Mouse (Mus musculus) testis, adult 2 months (tissue): Measurements from ENCODE around the gene Rsph3a. TPM values are rescaled to one million over a fixed set of nuclear protein-coding genes. Genes with fewer than 3 reads are reported as not detected.
A peak's percentile ranks its signal among the peaks of the same experiment; 100 is the strongest.
"Not testable (repeated sequence)": the region's sequence is repeated elsewhere in the genome, so short reads cannot be mapped to it uniquely, and the experiment has no call there.

Experiments
- H3K27ac ChIP-seq: fragments of 200-500 bp; 2 replicates; pipeline ENCODE4 v1.5.1; 2012; ENCODE audit warnings: low read depth, low read length; ENCODE audit not compliant: control insufficient read depth, insufficient read depth
- H3K27me3 ChIP-seq: fragments of 200-500 bp; 2 replicates; pipeline ENCODE4 v1.6.1; 2012; ENCODE audit warnings: mild to moderate bottlenecking, low read length, moderate library complexity; ENCODE audit not compliant: control insufficient read depth, insufficient read depth
- H3K36me3 ChIP-seq: fragments of 200-500 bp; 2 replicates; pipeline ENCODE4 v1.6.1; 2012; ENCODE audit warnings: mild to moderate bottlenecking, low read length; ENCODE audit not compliant: control insufficient read depth, insufficient read depth
- H3K4me1 ChIP-seq: fragments of 200-500 bp; 2 replicates; pipeline ENCODE4 v1.6.1; 2012; ENCODE audit warnings: low read length; ENCODE audit not compliant: control insufficient read depth, insufficient read depth
- H3K4me3 ChIP-seq: fragments of 200-500 bp; 2 replicates; pipeline ENCODE4 v1.5.1; 2012; ENCODE audit warnings: low read depth, mild to moderate bottlenecking, low read length, moderate library complexity, mixed read lengths; ENCODE audit not compliant: control insufficient read depth
- CTCF ChIP-seq: fragments of 200-500 bp; IDR thresholded peaks from 2 replicates; pipeline ENCODE4 v1.5.1; 2012; ENCODE audit warnings: low read depth, mild to moderate bottlenecking, inconsistent platforms, low read length, moderate library complexity; ENCODE audit not compliant: control insufficient read depth, insufficient read depth, insufficient replicate concordance
- POLR2A ChIP-seq: fragments of 200-500 bp; IDR thresholded peaks from 2 replicates; pipeline ENCODE4 v1.6.1; 2012; ENCODE audit warnings: low read depth, mild to moderate bottlenecking, inconsistent platforms, low read length, moderate library complexity; ENCODE audit not compliant: control insufficient read depth
- polyA plus RNA-seq: library from polyadenylated mRNA; depleted of rRNA; stranded (reverse); fragments of >200 nt; gene quantifications from 2 replicates; pipeline ENCODE4 v1.2.3, GENCODE M21; 2012; rRNA removed

The Rsph3a gene
- 702 and 927 TPM in 2 replicates for polyA plus RNA-seq

GRCm38 (mm10) chr17:7945117-7946052 lies at the start of gene Rsph3a:
Gene Rsph3a, plus strand, starts transcription at chr17:7945614.
- not testable (repeated sequence) for H3K27me3 ChIP-seq, H3K4me1 ChIP-seq, H3K36me3 ChIP-seq
- peak; percentile 64 for TF ChIP-seq POLR2A
- Histone ChIP-seq H3K27ac (peak within 1 kb of the TSS; percentile 90), H3K4me3 (peak within 1 kb of the TSS; percentile 85)

GRCm38 (mm10) chr17:7896047-7896635 lies 49.3 kb upstream of the Rsph3a start:
- Histone ChIP-seq H3K36me3 (no peaks in the 10 kb centered on the region), H3K4me1 (peaks cover 3% of the 10 kb centered on the region; the same call in 1 of the 2 replicates), H3K27me3 (no peaks in the 10 kb centered on the region), H3K27ac (no peak overlapping the region), H3K4me3 (no peak overlapping the region)
- TF ChIP-seq CTCF: no peak
- no peak for TF ChIP-seq POLR2A

- Histone ChIP-seq H3K27me3 (no peaks in the 10 kb centered on the region), H3K36me3 (no peaks in the 10 kb centered on the region), H3K27ac (no peak overlapping the region), H3K4me3 (no peak overlapping the region), H3K4me1 (peaks cover 3% of the 10 kb centered on the region; the same call in 1 of the 2 replicates)
- TF ChIP-seq POLR2A (no peak), CTCF (no peak)
Observed at GRCm38 (mm10) chr17:7897120-7897519, 48.3 kb upstream of the Rsph3a start.

- H3K4me3 ChIP-seq: no peak overlapping the region
- H3K4me1 ChIP-seq: peaks cover 3% of the 10 kb centered on the region; the same call in 1 of the 2 replicates
- TF ChIP-seq CTCF (no peak), POLR2A (no peak)
- H3K27ac ChIP-seq: no peak overlapping the region
- H3K27me3 ChIP-seq: no peaks in the 10 kb centered on the region
- H3K36me3 ChIP-seq: no peaks in the 10 kb centered on the region
Observed at GRCm38 (mm10) chr17:7897756-7898155, 47.7 kb upstream of the Rsph3a start.

GRCm38 (mm10) chr17:7899233-7899632 lies 46.2 kb upstream of the Rsph3a start:
- no peak for TF ChIP-seq POLR2A
- no peak for TF ChIP-seq CTCF
- H3K27ac ChIP-seq: no peak overlapping the region
- no peaks in the 10 kb centered on the region for H3K36me3 ChIP-seq
- H3K4me1 ChIP-seq: peaks cover 3% of the 10 kb centered on the region; the same call in 1 of the 2 replicates
- H3K4me3 ChIP-seq: no peak overlapping the region
- no peaks in the 10 kb centered on the region for H3K27me3 ChIP-seq

- H3K4me3 ChIP-seq: no peak overlapping the region
- no peak for TF ChIP-seq CTCF
- no peak for TF ChIP-seq POLR2A
- H3K36me3 ChIP-seq: no peaks in the 10 kb centered on the region
- H3K27me3 ChIP-seq: no peaks in the 10 kb centered on the region
- no peak overlapping the region for H3K27ac ChIP-seq
- H3K4me1 ChIP-seq: peaks cover 3% of the 10 kb centered on the region; the same call in 1 of the 2 replicates
Observed at GRCm38 (mm10) chr17:7899961-7900360, 45.5 kb upstream of the Rsph3a start.

- Histone ChIP-seq H3K36me3 (no peaks in the 10 kb centered on the region), H3K27ac (no peak overlapping the region), H3K4me3 (no peak overlapping the region), H3K27me3 (no peaks in the 10 kb centered on the region), H3K4me1 (peaks cover 3% of the 10 kb centered on the region; the same call in 1 of the 2 replicates)
- TF ChIP-seq CTCF: no peak
- no peak for TF ChIP-seq POLR2A
Observed at GRCm38 (mm10) chr17:7901536-7901935, 43.9 kb upstream of the Rsph3a start.
